Mouse (Mus musculus) spleen, adult 2 months (tissue): Measurements from ENCODE around the gene Ccdc9.

Source experiments
- CTCF ChIP-seq: fragments of 200-500 bp; IDR thresholded peaks from 2 replicates; pipeline ENCODE4 v1.5.1; 2011; ENCODE audit warnings: mild to moderate bottlenecking, inconsistent platforms; ENCODE audit not compliant: insufficient read depth, insufficient read length, insufficient replicate concordance; ENCODE audit errors: extremely low read depth
- POLR2A ChIP-seq: fragments of 200-500 bp; IDR thresholded peaks from 2 replicates; pipeline ENCODE4 v1.6.1; 2011; ENCODE audit warnings: low read depth, low read length, inconsistent platforms

GRCm38 (mm10) chr7:16326607-16326971 is 40.0 kb upstream of the Ccdc9 start:
- TF ChIP-seq POLR2A (no peak), CTCF (no peak)
